Mouse (Mus musculus): ENCODE results near the gene Acbd4. TPM values are rescaled to one million over a fixed set of nuclear protein-coding genes. Genes with fewer than 3 reads are reported as not detected.
A peak's percentile ranks its signal among the peaks of the same experiment; 100 is the strongest.

Gene Acbd4
- polyA plus RNA-seq, 1 experiment, result 17.9 TPM

GRCm38 (mm10) chr11:103133456-103134185, 32.1 kb downstream of the Acbd4 start:
- no peaks in the 10 kb centered on the region for H3K36me3 ChIP-seq (ENCODE audit: control insufficient read depth, insufficient read depth, low read length)

GRCm38 (mm10) chr11:103134221-103134620, 32.7 kb downstream of the Acbd4 start:
- no peak for TF ChIP-seq CTCF (IDR thresholded peaks at IDR 0.05; ENCODE audit: extremely low read depth, insufficient read depth, insufficient read length, insufficient replicate concordance)
- TF ChIP-seq POLR2A (IDR thresholded peaks at IDR 0.05; ENCODE audit: low read depth, low read length), result no peak
- Histone ChIP-seq H3K36me3 (ENCODE audit: control insufficient read depth, insufficient read depth, low read length) (no peaks in the 10 kb centered on the region), H3K4me3 (ENCODE audit: extremely low read depth, insufficient read depth, insufficient read length) (no peak overlapping the region), H3K4me1 (ENCODE audit: control insufficient read depth, insufficient read depth, insufficient read length) (peaks cover 4% of the 10 kb centered on the region), H3K27me3 (ENCODE audit: control insufficient read depth, insufficient read depth, low read length) (no peaks in the 10 kb centered on the region), H3K27ac (ENCODE audit: insufficient read depth, low read length) (no peak overlapping the region)
- DNase-seq (ENCODE audit: low read depth in 1 of 2, low spot score in 2 of 2), result no peak
- WGBS, result 64% methylated on average over 3 of the region's 3 CpGs

More at GRCm38 (mm10) chr11:103133456-103134185, 32.1 kb downstream of the Acbd4 start:
- WGBS, result 71% methylated on average over 6 of the region's 6 CpGs
- peak overlapping the region; percentile 55 for H3K27ac ChIP-seq (ENCODE audit: insufficient read depth, low read length)
- H3K4me3 ChIP-seq (ENCODE audit: extremely low read depth, insufficient read depth, insufficient read length), result peak overlapping the region; percentile 29
- H3K4me1 ChIP-seq (ENCODE audit: control insufficient read depth, insufficient read depth, insufficient read length), result peaks cover 4% of the 10 kb centered on the region
- DNase-seq (ENCODE audit: low read depth in 1 of 2, low spot score in 2 of 2), result no peak
- TF ChIP-seq POLR2A (IDR thresholded peaks at IDR 0.05; ENCODE audit: low read depth, low read length), result no peak
- TF ChIP-seq CTCF (IDR thresholded peaks at IDR 0.05; ENCODE audit: extremely low read depth, insufficient read depth, insufficient read length, insufficient replicate concordance), result no peak
- H3K27me3 ChIP-seq (ENCODE audit: control insufficient read depth, insufficient read depth, low read length), result no peaks in the 10 kb centered on the region

GRCm38 (mm10) chr11:103136039-103136577, 34.6 kb downstream of the Acbd4 start:
- no peak overlapping the region for H3K27ac ChIP-seq (ENCODE audit: insufficient read depth, low read length)

GRCm38 (mm10) chr11:103139951-103140762, 38.7 kb downstream of the Acbd4 start:
- no peak overlapping the region for H3K4me3 ChIP-seq (ENCODE audit: extremely low read depth, insufficient read depth, insufficient read length)
- no peaks in the 10 kb centered on the region for H3K27me3 ChIP-seq (ENCODE audit: control insufficient read depth, insufficient read depth, low read length)
- peaks cover 6% of the 10 kb centered on the region; the same call in 1 of the 2 replicates for H3K4me1 ChIP-seq (ENCODE audit: control insufficient read depth, insufficient read depth, insufficient read length)
- DNase-seq (ENCODE audit: low read depth in 1 of 2, low spot score in 2 of 2), result no peak
- H3K36me3 ChIP-seq (ENCODE audit: control insufficient read depth, insufficient read depth, low read length), result no peaks in the 10 kb centered on the region
- WGBS, result 93% methylated on average over 14 of the region's 14 CpGs
- H3K27ac ChIP-seq (ENCODE audit: insufficient read depth, low read length), result no peak overlapping the region
- TF ChIP-seq POLR2A (IDR thresholded peaks at IDR 0.05; ENCODE audit: low read depth, low read length), result no peak
- TF ChIP-seq CTCF (IDR thresholded peaks at IDR 0.05; ENCODE audit: extremely low read depth, insufficient read depth, insufficient read length, insufficient replicate concordance), result no peak

More at GRCm38 (mm10) chr11:103136039-103136577, 34.6 kb downstream of the Acbd4 start:
- 61% methylated on average over 8 of the region's 8 CpGs for WGBS
- TF ChIP-seq POLR2A (IDR thresholded peaks at IDR 0.05; ENCODE audit: low read depth, low read length) (no peak), CTCF (IDR thresholded peaks at IDR 0.05; ENCODE audit: extremely low read depth, insufficient read depth, insufficient read length, insufficient replicate concordance) (no peak)
- H3K4me1 ChIP-seq (ENCODE audit: control insufficient read depth, insufficient read depth, insufficient read length), result peaks cover 4% of the 10 kb centered on the region
- H3K36me3 ChIP-seq (ENCODE audit: control insufficient read depth, insufficient read depth, low read length), result no peaks in the 10 kb centered on the region
- no peak overlapping the region for H3K4me3 ChIP-seq (ENCODE audit: extremely low read depth, insufficient read depth, insufficient read length)
- no peak for DNase-seq (ENCODE audit: low read depth in 1 of 2, low spot score in 2 of 2)
- no peaks in the 10 kb centered on the region for H3K27me3 ChIP-seq (ENCODE audit: control insufficient read depth, insufficient read depth, low read length)

- H3K36me3 ChIP-seq (ENCODE audit: control insufficient read depth, insufficient read depth, low read length), result no peaks in the 10 kb centered on the region
- no peak for DNase-seq (ENCODE audit: low read depth in 1 of 2, low spot score in 2 of 2)
- no peak overlapping the region for H3K4me3 ChIP-seq (ENCODE audit: extremely low read depth, insufficient read depth, insufficient read length)
- 81% methylated on average over 6 of the region's 6 CpGs for WGBS
- H3K27ac ChIP-seq (ENCODE audit: insufficient read depth, low read length), result 0 out of 2 replicates have a peak overlapping the region, but pooled peaks have one; percentile 45
- H3K27me3 ChIP-seq (ENCODE audit: control insufficient read depth, insufficient read depth, low read length), result no peaks in the 10 kb centered on the region
- H3K4me1 ChIP-seq (ENCODE audit: control insufficient read depth, insufficient read depth, insufficient read length), result peaks cover 6% of the 10 kb centered on the region; the same call in 1 of the 2 replicates
- TF ChIP-seq CTCF (IDR thresholded peaks at IDR 0.05; ENCODE audit: extremely low read depth, insufficient read depth, insufficient read length, insufficient replicate concordance), result no peak
- no peak for TF ChIP-seq POLR2A (IDR thresholded peaks at IDR 0.05; ENCODE audit: low read depth, low read length)
Observed at GRCm38 (mm10) chr11:103140763-103141100, 39.2 kb downstream of the Acbd4 start.

- peaks cover 6% of the 10 kb centered on the region; the same call in 1 of the 2 replicates for H3K4me1 ChIP-seq (ENCODE audit: control insufficient read depth, insufficient read depth, insufficient read length)
- no peaks in the 10 kb centered on the region for H3K27me3 ChIP-seq (ENCODE audit: control insufficient read depth, insufficient read depth, low read length)
- H3K27ac ChIP-seq (ENCODE audit: insufficient read depth, low read length), result peak overlapping the region; percentile 45
- H3K4me3 ChIP-seq (ENCODE audit: extremely low read depth, insufficient read depth, insufficient read length), result no peak overlapping the region
- 71% methylated on average over 11 of the region's 11 CpGs for WGBS
- no peak for DNase-seq (ENCODE audit: low read depth in 1 of 2, low spot score in 2 of 2)
- H3K36me3 ChIP-seq (ENCODE audit: control insufficient read depth, insufficient read depth, low read length), result no peaks in the 10 kb centered on the region
- TF ChIP-seq POLR2A (IDR thresholded peaks at IDR 0.05; ENCODE audit: low read depth, low read length), result no peak
- TF ChIP-seq CTCF (IDR thresholded peaks at IDR 0.05; ENCODE audit: extremely low read depth, insufficient read depth, insufficient read length, insufficient replicate concordance), result no peak
Observed at GRCm38 (mm10) chr11:103141101-103141943, 39.8 kb downstream of the Acbd4 start.

Measured in spleen, adult 2 months (tissue).